Mouse (Mus musculus): ENCODE measurements around the gene Tvp23a.

The Tvp23a gene

DNA sequence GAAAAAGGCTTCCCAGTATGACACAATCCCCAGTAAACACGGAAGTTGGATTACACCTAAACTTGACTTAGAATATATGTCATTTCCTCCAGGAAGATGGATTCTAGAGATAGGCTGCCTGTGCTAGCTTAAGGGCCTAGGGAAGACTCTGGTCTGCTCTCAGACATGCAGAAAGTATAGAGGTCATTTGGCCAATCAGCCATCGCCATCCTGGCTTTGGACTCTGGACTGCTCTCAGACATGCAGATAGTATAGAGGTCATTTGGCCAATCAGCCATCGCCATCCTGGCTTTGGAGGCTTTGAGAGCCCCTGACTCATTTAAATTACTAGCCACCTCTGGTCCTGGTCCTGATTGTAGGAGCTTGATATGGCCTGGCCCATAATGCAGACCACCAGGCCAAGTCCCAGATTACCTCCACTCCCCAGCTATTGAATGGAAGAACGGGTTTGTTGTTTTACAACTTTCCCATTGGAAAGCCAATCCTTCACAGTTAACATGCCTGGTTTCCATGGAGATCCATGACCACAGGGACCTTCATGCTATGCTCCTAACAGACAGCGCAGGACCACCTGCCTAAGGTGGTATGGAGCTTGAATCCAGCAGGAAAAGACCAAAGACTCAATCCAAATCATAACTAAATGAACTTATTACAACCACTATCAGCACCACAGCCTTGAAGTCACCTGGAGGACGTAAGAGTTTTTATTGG lies 6.9 kb upstream of the Tvp23a start:
- no peak for DNase-seq (ENCODE audit: low spot score)

DNA sequence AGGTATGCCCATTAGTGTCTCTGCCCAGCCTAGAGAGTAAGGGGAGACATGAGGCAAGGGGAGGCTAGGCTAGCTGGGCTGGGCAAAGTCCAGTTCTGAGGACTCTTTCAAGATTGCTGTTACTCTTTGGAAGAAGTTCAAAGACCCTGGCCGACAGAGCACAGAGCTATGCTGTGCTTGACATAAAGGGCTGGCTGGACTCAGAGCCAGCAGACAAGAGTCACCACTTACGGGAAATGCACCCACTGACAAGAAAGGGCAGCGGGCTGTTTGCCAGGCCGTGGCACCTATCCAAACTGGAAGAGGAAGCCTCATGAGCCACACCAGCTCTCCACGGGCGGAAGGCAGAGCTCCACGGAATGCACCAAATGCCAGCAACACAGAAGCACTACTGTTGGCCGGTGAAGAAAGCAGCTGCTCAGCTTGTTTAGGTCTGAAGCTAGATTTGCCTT lies 5.3 kb upstream of the Tvp23a start:
- DNase-seq (ENCODE audit: low spot score): no peak

DNA sequence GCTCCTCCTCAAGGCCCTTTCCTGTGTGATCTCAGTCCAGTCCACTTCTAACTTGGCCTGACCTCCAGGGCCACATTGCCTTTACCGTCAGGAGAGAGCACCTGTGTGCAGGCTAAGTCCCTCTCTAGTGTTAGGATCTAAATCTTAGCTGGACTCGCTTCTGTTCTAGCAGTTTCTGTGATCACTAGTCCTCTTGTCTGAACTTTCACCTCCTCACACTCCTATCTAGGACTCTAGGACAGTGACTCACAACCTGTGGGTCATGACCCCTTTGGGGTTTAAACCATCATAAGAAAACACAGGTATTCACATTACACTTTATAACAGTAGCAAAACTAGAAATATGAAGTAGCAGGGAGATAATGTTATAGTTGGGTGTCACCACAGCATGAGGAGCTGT lies 4.7 kb upstream of the Tvp23a start:
- DNase-seq (ENCODE audit: low spot score): no peak

DNA sequence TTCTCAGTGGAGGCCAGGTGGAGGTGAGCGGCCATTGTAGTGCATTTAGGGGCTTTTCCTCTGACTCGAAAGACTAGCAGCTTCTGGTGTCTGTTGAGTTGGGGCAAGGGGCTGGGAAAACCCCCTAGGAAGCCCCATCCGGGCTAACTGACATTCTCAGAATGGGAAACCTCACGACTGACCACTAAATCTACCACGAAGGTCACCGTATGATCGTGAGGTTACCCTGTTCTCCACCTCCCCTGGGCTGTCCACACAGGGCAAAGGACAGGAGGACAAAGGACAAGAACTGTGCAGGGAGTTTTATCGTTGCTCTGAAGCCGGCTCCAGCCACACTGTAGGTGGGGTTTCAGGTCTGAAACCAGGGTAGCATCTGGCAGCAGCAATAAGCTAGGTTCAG lies 1.8 kb upstream of the Tvp23a start:
- no peak for DNase-seq (ENCODE audit: low spot score)

DNA sequence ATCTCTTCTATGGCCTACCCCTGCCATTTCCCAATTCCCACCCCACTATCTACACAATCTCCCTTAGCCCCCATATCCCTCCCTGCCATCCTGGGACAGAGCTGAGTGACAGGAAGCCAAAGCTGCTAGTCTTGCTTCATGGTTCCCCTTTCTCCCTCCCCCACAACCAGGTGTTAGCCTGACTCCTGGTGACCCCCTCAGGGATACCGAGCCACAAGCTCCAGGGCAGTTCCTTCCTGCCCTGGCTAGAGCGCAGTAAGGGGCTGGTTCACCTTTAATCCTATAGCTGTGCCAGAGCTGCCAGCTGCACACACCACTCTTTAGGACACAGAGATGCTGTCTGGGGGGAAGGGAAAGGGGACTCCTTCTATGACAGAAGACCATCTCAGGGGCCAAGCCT lies 619 bp upstream of the Tvp23a start:
- no peak for DNase-seq (ENCODE audit: low spot score)

DNA sequence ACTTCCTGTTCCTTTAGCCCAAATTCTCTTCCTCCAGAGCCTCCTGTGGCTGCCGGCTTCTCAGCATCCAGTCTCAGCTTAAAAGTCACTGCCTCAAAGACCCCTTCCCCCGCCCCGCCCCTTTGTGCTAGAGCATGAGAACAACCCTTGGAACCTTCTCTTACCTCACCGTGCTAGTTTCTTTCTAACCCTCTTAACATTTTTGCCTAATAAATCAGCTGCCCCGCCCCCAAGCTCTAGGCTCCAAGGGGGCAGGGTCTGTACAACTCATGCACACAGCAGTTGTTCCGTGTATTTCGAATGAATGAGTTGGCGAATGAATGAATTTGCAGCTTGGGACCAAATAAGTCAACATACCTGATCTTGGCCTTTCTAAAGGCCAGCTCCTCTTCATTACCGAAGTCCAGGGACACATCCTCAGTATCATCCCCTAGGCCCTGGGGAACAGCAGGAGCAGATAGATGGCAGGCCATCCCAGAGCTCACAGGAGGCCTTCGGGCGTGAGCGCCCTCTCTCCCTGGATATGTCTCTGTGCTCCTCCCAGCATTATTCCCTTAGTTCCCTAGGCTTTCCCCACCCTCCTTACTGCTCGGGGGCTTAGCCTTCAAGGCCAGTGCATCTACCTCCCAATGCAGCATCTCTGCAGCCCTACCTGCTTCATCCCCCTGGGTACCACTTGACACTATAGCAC lies 444 bp downstream of the Tvp23a start:
- DNase-seq (ENCODE audit: low spot score): peak; percentile 53

DNA sequence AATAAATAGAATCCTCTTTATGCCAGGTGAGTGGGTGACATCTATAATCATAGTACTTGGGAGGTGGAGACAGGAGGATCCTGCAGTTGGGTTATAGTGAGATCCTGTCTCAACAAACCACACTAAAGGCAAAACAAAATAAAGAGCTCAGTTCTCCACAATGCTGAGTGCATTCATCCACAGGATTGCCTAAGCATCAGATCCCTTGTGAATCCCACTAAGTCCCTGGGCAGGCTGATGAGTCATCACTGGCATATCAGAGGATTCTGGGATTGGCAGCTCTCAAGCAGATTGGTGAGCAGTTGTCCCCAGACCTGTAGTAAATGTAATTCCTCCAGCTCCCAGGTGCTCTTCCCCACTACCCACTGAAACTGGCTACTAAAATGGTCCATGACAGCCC lies 3.4 kb downstream of the Tvp23a start:
- no peak for DNase-seq (ENCODE audit: low spot score)

DNA sequence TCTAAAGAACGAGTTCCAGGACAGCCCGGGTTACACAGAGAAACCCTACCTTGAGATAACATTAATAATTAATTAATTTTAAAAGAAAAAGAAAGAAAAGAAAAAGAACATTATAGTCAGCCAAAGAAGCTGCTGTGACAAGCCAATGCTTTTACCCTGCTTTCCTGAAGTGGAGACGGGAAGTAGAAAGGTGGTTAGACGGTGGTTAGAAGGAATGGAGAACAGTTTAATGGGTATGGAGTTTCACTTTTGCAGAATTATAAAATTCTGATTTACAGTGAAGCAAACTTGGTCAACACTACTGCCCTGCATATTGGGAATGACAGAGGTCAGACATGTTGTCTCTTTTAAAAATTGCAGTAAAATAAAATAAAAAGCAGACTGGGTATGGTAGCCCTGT lies 5.4 kb downstream of the Tvp23a start:
- DNase-seq (ENCODE audit: low spot score): no peak

DNA sequence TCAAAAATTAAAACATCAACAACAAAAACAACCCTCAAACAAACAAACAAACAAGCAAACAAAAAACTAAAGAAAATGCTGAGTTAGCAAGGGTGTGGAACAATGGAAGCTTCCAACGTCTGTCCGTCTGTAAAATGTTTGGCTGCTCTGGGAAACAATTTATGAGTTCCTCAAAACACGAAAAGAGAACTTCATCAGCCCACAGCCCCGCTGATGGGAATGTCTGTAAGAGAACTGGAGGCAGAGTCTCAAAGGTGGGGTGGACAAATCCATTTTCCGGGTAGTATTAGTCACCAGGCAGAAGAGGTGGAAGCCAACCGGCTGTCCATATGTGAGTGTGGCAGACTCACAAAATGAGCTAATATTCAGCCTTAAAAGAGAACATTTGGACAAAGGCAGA lies 5.8 kb downstream of the Tvp23a start:
- no peak for DNase-seq (ENCODE audit: low spot score)

DNA sequence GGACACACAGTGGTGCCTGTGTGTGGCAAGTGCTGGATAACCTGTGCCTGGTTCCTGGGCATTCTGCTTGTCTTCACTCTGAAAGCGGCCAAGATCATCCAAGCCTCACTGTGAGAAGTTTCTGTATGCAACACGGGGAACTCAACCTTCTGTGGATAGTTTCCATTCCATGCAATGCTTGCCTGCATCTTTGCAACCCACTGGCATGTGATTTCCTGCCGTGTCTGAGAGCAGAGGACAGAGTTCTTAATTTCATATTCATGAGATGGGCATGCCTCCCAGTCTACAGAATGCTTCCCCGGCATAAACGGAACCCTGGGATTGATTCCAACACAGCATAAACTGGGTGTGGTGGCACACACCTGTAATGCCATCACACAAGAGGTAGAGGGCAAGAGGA lies 9.1 kb downstream of the Tvp23a start:
- DNase-seq (ENCODE audit: low spot score): no peak

DNA sequence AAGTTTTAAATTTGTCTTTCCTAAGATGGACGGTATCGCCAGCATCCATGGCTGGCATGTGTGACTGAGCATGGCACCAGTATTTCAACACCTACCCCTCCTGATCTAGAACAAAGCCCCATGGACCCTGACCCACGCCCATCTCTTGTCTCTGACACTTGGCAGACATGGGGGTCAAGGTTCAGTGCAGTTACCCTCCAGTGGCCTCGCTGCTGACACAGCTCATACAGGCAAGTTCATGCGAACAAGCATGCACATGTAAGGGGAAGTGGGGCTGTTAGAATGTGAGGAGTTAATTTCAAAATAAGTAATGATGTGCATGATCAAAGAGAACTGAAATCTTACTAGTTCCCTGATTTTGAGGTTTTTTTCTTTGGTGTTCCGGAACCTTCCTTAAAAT lies 11.0 kb downstream of the Tvp23a start:
- no peak for DNase-seq (ENCODE audit: low spot score)

DNA sequence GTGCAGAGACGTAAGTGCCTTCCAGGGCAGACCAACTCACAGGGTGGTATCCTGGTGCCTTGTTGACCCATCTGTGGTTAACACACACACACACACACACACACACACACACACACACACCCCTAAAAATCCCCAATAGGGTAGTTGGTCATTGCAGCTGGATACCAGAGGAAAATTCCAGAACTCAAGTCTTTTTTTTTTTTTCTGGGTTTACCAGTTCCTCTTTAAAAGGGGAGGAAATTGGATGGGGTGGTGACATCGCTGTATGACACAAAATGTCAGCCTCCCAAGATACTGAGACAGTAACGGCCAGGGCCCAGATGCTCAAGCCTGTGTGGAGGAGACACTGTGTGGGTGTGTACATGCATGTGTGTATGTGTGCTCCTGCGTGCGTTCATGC lies 13.8 kb downstream of the Tvp23a start:
- DNase-seq (ENCODE audit: low spot score): no peak

DNA sequence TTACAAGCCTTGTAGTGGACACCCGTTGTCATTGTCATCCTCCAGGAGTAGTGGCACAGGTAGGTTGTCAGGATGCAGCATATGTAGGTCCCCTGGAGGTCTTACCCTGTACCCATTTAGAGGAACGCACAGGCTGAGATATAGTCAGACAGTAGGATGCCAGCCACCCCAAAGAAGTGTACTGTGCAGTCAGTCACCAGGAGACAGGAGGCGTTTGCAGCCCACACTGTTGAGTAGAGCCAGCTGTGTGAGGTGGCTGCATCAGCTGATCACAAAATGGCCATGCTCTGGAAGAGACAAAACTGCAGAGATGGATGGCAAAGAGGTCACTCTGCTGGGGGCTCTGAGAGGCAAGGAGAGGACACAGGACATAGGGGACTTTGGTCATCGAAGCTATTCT lies 14.8 kb downstream of the Tvp23a start:
- no peak for DNase-seq (ENCODE audit: low spot score)

DNA sequence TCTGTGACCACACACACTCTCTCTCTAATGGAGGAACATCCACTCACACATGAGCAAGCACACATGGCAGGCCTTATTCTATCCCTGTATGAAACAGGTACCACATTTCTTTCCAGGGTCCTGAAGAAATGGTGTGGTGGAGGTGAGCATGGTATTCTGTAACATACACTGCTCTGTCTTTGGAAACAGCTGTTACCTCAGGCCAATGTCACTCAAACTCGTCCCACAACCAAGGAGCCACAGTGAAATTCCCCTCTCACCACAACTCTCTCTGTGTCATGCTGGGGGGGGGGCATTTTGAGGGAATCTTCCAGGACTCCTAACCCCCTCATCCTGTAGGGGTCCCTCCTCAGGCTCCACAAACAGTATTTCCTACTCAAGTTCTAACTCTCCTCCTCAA lies 15.3 kb downstream of the Tvp23a start:
- DNase-seq (ENCODE audit: low spot score): no peak

DNA sequence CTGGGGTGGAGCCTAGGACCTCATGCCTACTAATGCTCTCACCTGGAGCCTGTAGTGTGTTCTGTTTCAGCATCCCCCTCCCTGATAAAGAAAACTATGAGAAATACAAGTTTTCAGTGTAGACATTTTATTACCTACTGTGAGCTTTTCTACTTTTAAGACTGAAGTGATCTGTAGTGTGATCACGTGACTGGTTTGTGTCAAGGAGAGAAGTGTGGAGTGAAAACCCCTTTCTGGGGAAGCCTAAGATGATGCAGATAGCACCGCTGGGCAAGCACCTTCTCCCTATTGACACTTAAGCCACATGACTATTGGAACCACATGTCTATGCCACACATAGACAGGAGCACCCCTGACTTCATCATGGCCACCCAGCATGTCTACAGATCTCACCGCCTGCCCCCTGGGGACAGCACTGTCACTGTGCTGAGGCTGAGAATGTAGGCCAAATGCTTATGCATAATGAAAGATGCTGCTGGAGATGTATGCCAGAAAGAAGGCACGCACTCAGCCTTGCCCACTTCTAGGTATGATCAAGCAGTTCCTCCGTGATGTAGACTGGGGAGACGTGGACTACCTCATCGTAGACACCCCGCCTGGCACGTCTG lies 26.6 kb downstream of the Tvp23a start:
- DNase-seq (ENCODE audit: low spot score): no peak

DNA sequence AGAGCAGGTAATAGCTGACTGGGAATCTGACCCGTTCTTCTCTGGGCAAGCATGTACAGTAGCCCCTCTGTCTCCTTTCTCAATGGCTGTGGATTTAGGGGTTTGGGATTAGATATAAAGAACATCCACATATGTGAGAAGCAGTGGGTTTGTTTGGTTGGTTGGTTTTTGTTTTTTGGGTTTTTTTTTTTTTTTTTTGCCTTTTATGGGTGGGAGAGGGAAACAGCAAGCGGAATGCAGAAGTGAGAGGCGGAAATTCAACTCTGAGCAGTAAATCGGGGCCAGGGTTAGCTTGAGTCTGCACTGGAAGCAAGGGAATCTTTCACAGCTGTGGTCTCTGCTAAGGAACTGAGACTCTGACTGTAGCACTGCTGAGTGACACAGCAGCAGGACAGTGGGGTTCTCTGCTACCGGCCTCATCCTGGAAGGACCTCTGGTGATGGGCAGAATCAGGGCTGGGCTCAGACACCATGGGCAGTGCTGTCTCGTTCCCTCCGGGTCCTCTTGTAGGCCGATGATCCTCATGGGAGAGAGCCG lies 29.4 kb downstream of the Tvp23a start:
- no peak for DNase-seq (ENCODE audit: low spot score)

DNA sequence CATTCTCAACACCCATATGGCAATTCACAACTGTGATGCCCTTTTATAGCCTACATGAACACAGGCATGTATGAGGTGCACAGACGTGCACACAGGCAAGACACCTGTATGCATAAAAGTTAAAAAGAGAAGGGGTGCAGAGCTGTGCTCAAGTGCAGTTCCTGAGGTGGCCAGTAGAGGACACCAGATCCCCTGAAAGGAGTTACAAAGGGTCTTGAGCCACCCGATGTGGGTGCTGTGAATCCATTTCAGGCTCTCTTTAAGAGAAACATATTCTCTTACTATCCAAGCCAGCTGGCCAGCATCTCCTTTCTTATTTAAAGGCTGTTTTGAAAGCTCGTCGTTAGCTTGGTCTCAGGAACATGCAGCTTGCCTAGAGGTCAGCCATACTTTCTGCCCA lies 30.3 kb downstream of the Tvp23a start:
- DNase-seq (ENCODE audit: low spot score): no peak

DNA sequence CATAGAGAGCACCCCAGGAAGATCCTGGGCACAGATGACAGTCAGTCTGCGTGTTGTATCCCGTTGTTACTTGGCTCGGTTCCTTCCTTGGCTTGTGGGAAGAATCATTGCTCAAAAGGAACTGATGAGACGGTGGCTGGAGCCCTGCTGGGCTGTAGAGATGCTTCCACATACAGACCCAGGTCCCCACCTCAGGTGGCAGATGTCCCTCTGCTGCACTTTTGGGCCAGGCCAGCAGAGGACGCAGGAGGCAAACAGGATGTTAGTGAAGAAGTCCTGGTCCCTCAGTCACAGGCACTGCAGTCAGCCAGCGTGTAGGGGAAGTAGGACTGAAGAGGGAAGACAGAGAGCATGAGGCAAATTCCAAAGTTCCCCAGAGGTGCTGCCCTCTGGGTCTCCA lies 31.2 kb downstream of the Tvp23a start:
- no peak for DNase-seq (ENCODE audit: low spot score)

DNA sequence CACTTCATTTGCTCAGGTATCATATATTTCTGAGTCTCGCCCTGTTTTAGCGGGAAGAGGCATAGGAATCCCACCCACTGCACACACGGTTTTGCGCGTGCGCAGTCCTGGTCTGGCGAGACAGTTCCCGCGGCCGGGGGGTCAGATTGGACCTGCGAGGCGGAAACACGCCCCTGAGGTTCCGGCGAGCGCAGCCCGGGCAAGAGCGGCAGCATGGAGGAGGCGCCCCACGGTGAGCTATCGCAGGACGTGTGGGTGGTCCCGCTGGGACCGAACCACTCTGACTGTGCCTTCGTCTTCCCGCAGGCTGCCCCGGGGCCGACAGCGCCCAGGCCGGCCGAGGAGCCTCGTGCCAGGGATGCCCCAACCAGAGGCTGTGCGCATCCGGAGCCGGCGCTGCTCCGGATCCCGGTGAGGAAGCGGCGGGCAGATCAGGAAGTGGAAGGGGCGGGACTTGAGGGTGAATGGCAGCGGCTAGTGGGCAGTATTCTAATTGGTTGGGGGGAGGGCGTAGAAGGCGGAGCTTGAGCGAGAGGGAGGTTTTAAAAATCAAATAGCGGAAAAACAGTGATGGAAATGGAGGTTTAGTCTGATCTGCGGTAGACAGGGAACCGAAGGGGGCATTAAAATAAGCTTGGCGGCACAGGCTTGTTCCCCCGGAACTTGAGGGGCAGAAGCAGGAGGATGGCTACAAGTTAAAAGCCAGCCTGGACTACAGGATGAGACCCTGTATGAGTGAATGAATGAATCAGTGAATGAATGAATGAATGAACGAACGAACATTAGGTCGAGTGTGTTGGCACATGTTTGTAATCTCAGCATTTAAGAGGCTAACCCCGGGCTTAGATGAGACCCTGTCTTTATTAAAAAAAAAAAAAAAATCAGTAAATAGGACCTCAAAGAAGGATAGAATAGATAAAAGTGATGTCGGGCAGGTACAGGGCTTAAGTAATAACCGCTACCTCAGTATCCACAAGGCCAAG lies 35.1 kb downstream of the Tvp23a start, which contains the start of gene Nubp1:
Gene Nubp1, plus strand, starts transcription at position 185 of the 983 bp plus-strand sequence.
- peak; percentile 97 for DNase-seq (ENCODE audit: low spot score)

DNA sequence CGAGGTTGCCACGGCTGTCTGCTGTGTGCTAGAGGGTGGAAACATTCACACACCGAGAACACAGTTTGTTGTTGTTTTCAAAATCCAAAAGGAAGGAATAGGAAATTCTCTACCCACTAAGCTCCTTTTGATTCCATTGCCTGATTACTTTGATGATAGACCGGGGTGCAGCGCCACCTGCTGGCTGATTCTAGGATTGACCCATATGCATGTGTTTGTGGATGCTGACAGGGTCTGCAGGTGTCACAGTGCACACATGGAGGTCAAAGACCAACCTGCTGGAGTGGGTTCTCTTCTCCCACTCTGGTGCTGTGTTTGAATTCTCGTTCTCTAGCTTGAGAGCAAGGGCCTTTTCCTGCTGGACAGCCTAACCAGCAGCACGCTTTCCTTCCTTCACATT lies 48.0 kb downstream of the Tvp23a start:
- DNase-seq (ENCODE audit: low spot score): peak; percentile 85

DNA sequence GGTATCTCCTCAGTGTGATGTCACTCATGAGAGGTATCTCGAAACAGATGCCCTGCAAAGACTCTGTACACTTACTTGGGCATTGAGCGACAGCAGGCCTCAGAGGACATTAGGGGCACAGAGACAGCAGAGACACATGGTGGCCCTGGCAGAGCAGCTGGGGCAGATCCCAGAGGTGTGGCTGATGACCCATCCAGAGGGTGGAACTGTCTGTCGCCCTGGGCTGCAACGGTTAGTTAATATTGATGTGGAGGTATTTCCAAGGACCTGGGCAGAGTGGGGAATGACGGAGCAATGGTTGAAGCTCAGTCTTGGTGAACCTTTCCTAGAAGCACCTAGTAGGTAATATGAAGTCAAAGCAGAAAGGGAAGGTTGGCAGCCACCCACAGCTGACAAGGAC lies 48.4 kb downstream of the Tvp23a start:
- DNase-seq (ENCODE audit: low spot score): no peak

Data from embryo, embryonic 10.5 days (tissue).